Mouse (Mus musculus) cerebellum, postnatal 4 days (tissue): ENCODE results near the gene Acbd3.
A peak's percentile ranks its signal among the peaks of the same experiment; 100 is the strongest.

Experiments used
- DNase-seq, 2 experiments: peaks; one replicate each; pipeline ENCODE4 v3.0.0; 2022; ENCODE audit warnings: low spot score in 2 of 2, mixed read lengths in 1 of 2

The Acbd3 gene

GRCm38 (mm10) chr1:180725704-180726179, at the start of gene Acbd3:
Acbd3 (plus strand) TSS chr1:180726043.
- DNase-seq: peak; percentile 77 to 88

GRCm38 (mm10) chr1:180691284-180691683, 34.6 kb upstream of the Acbd3 start:
- no peak for DNase-seq

- no peak for DNase-seq
Observed at GRCm38 (mm10) chr1:180696626-180697352, 29.1 kb upstream of the Acbd3 start, which contains the start of gene Mixl1. Mixl1 (minus strand) TSS chr1:180697034.

GRCm38 (mm10) chr1:180698063-180698462, 27.8 kb upstream of the Acbd3 start:
- DNase-seq: no peak

GRCm38 (mm10) chr1:180703400-180703799, 22.4 kb upstream of the Acbd3 start:
- DNase-seq: no peak

- no peak for DNase-seq
Observed at GRCm38 (mm10) chr1:180707368-180707767, 18.5 kb upstream of the Acbd3 start.

- DNase-seq: no peak
Observed at GRCm38 (mm10) chr1:180707813-180708212, 18.0 kb upstream of the Acbd3 start.

GRCm38 (mm10) chr1:180708935-180709776, 16.7 kb upstream of the Acbd3 start:
- DNase-seq: no peak

GRCm38 (mm10) chr1:180718756-180719155, 7.1 kb upstream of the Acbd3 start:
- DNase-seq: no peak

- no peak for DNase-seq
Observed at GRCm38 (mm10) chr1:180719483-180719882, 6.4 kb upstream of the Acbd3 start.

- DNase-seq: peak; percentile 73 to 91
Observed at GRCm38 (mm10) chr1:180719951-180720689, 5.7 kb upstream of the Acbd3 start.

- DNase-seq: no peak
Observed at GRCm38 (mm10) chr1:180722608-180723007, 3.2 kb upstream of the Acbd3 start.

GRCm38 (mm10) chr1:180723701-180724238, 2.1 kb upstream of the Acbd3 start:
- no peak for DNase-seq

- DNase-seq: no peak
Observed at GRCm38 (mm10) chr1:180726183-180726582, 340 bp downstream of the Acbd3 start.

- DNase-seq: no peak
Observed at GRCm38 (mm10) chr1:180729231-180729630, 3.4 kb downstream of the Acbd3 start.

- no peak for DNase-seq
Observed at GRCm38 (mm10) chr1:180747827-180748226, 22.0 kb downstream of the Acbd3 start.

- DNase-seq: no peak
Observed at GRCm38 (mm10) chr1:180752115-180752514, 26.3 kb downstream of the Acbd3 start.

GRCm38 (mm10) chr1:180754376-180754775, 28.5 kb downstream of the Acbd3 start:
- DNase-seq: no peak

GRCm38 (mm10) chr1:180756711-180757110, 30.9 kb downstream of the Acbd3 start:
- DNase-seq: no peak

- DNase-seq: no peak
Observed at GRCm38 (mm10) chr1:180757252-180757955, 31.6 kb downstream of the Acbd3 start.

GRCm38 (mm10) chr1:180757956-180758520, 32.2 kb downstream of the Acbd3 start:
- DNase-seq: no peak
